Mouse (Mus musculus) hindbrain, embryonic 10.5 days (tissue): ENCODE measurements around the gene Tgm2. TPM values are rescaled to one million over a fixed set of nuclear protein-coding genes. Genes with fewer than 3 reads are reported as not detected.

Experiments used
- DNase-seq: peaks from one replicate; pipeline ENCODE4 v3.0.0-alpha.2; 2017; ENCODE audit warnings: low spot score
- H3K27ac ChIP-seq: fragments of 300-500 bp; sonication (generic); 2 replicates; pipeline ENCODE4 v1.5.1; 2016; ENCODE audit warnings: mild to moderate bottlenecking, moderate library complexity
- H3K27me3 ChIP-seq: fragments of 300-500 bp; sonication (generic); 2 replicates; pipeline ENCODE4 v1.6.1; 2016; ENCODE audit warnings: mild to moderate bottlenecking; ENCODE audit not compliant: poor library complexity, insufficient read depth, severe bottlenecking
- H3K36me3 ChIP-seq: fragments of 300-500 bp; sonication (generic); 2 replicates; pipeline ENCODE4 v1.6.1; 2016; ENCODE audit warnings: mild to moderate bottlenecking, moderate library complexity
- H3K4me1 ChIP-seq: fragments of 300-500 bp; sonication (generic); replicated peaks from 2 replicates; pipeline ENCODE4 v1.6.1; 2016; ENCODE audit warnings: mild to moderate bottlenecking
- H3K4me3 ChIP-seq: fragments of 300-500 bp; sonication (generic); 2 replicates; pipeline ENCODE4 v1.5.1; 2016; ENCODE audit warnings: mild to moderate bottlenecking, moderate library complexity
- H3K9me3 ChIP-seq: fragments of 300-500 bp; sonication (generic); 2 replicates; pipeline ENCODE4 v1.6.1; 2016; ENCODE audit warnings: mild to moderate bottlenecking, moderate library complexity
- WGBS: fragments of 180-500 bp; shearing (Covaris S2); methylation state at CpG from one replicate; pipeline ENCODE4 v1.1.7; 2016; 5-methylcytosine and 5-hydroxymethylcytosine counted together
- polyA plus RNA-seq: library from polyadenylated mRNA; unstranded; fragments of >200 nt; fragmentation: Nextera tagmentation; extraction: Ambion mirVana; gene quantifications from 2 replicates; pipeline ENCODE4 v1.2.1, GENCODE M21; 2016

Tgm2 gene
- polyA plus RNA-seq, 1 experiment from 2014 or later = 7.5 TPM

- no peaks in the 10 kb centered on the region for H3K4me1 ChIP-seq
- H3K9me3 ChIP-seq = no peaks in the 10 kb centered on the region
- H3K36me3 ChIP-seq = peaks cover 87% of the 10 kb centered on the region
- H3K27ac ChIP-seq = no peak overlapping the region
- DNase-seq = no peak
- H3K27me3 ChIP-seq = no peaks in the 10 kb centered on the region
- no peak overlapping the region for H3K4me3 ChIP-seq
Measured at GRCm38 (mm10) chr2:158068444-158068971, 77.7 kb downstream of the Tgm2 start.

- Histone ChIP-seq H3K4me1 (no peaks in the 10 kb centered on the region), H3K9me3 (no peaks in the 10 kb centered on the region), H3K4me3 (no peak overlapping the region), H3K27ac (no peak overlapping the region), H3K27me3 (no peaks in the 10 kb centered on the region), H3K36me3 (peaks cover 85% of the 10 kb centered on the region)
- 95% methylated on average over 5 of the region's 5 CpGs for WGBS
- DNase-seq = no peak
Measured at GRCm38 (mm10) chr2:158067260-158067824, 78.9 kb downstream of the Tgm2 start.

GRCm38 (mm10) chr2:158066456-158066855, 79.8 kb downstream of the Tgm2 start:
- DNase-seq = no peak
- H3K9me3 ChIP-seq = no peaks in the 10 kb centered on the region

More at GRCm38 (mm10) chr2:158066456-158066855, 79.8 kb downstream of the Tgm2 start:
- Histone ChIP-seq H3K4me1 (no peaks in the 10 kb centered on the region), H3K27ac (no peak overlapping the region), H3K36me3 (peaks cover 85% of the 10 kb centered on the region), H3K27me3 (no peaks in the 10 kb centered on the region), H3K4me3 (no peak overlapping the region)

Other genes starting within 250 kb of the Tgm2 start
- 0.62 and 3.2 TPM in 2 replicates for gene Vstm2l, start 231.8 kb downstream of the Tgm2 start, polyA plus RNA-seq
- 36.5 and 39.7 TPM in 2 replicates for gene Tti1, start 118.0 kb downstream of the Tgm2 start, polyA plus RNA-seq
- gene Rprd1b, start 117.9 kb downstream of the Tgm2 start, polyA plus RNA-seq = 55.7 and 56.8 TPM in 2 replicates
- 3.7 and 4.9 TPM in 2 replicates for gene D630003M21Rik, start 82.8 kb upstream of the Tgm2 start, polyA plus RNA-seq
- gene Bpi, start 111.7 kb upstream of the Tgm2 start, polyA plus RNA-seq = not detected in 2 replicates
- gene Lbp, start 160.1 kb upstream of the Tgm2 start, polyA plus RNA-seq = 2.2 and 3.4 TPM in 2 replicates
- gene Snhg11, start 229.2 kb upstream of the Tgm2 start, polyA plus RNA-seq = 41.0 and 88.9 TPM in 2 replicates